Mouse (Mus musculus) activated CD4-positive, CD25-positive, alpha-beta regulatory T cell, adult 9 weeks (primary cell): Measurements from ENCODE around the gene Gm10320. TPM values are rescaled to one million over a fixed set of nuclear protein-coding genes. Genes with fewer than 3 reads are reported as not detected.

Experiments used
- polyA plus RNA-seq: library from polyadenylated mRNA; unstranded; fragments of 100-300 nt; shearing (Covaris generic); gene quantifications from one replicate; pipeline ENCODE4 v1.2.1, GENCODE M21; 2017

Gm10320 gene
- polyA plus RNA-seq, result 1.0 TPM

DNA sequence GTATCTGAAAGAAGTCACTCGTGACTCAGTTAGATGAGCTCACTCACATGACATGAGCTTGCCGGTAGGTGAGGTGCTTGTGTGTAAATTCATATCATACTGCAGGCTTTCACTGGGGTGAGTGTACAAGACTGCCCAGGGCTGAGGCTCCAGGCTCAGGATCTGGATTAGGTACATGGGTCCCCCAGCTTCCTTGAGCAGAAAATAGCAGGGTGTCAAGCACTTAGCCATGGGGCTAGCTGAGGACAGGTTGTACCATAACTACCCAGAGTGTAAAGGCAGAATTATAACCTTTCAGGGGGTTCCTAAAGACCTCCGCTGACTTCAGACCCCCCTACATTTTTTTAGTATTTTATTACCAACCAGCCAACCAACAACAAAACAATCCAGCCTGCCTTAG lies at the start of gene Gm10320:
Gene Gm10320, minus strand, starts transcription at position 93 of the 400 bp plus-strand sequence.

Other genes starting within 250 kb of the Gm10320 start
- 53.2 TPM for gene Utp15, start 229.0 kb downstream of the Gm10320 start, polyA plus RNA-seq
- 33.9 TPM for gene Ankra2, start 228.9 kb downstream of the Gm10320 start, polyA plus RNA-seq
- gene Gm21976, start 212.1 kb downstream of the Gm10320 start, polyA plus RNA-seq, result not detected
- 681 TPM for gene Btf3, start 175.0 kb downstream of the Gm10320 start, polyA plus RNA-seq
- not detected for gene Foxd1, start 137.8 kb downstream of the Gm10320 start, polyA plus RNA-seq
- not detected for gene Tmem174, start 145.4 kb upstream of the Gm10320 start, polyA plus RNA-seq
- not detected for gene Tmem171, start 202.8 kb upstream of the Gm10320 start, polyA plus RNA-seq